Mouse (Mus musculus) urinary bladder, postnatal 4 days (tissue): Measurements from ENCODE around the gene Arhgap25.
"Not testable (repeated sequence)": the region's sequence is repeated elsewhere in the genome, so short reads cannot be mapped to it uniquely, and the experiment has no call there.

Experiments
- DNase-seq, 2 experiments: peaks; one replicate each; pipeline ENCODE4 v3.0.0; 2021 to 2022; ENCODE audit warnings: low spot score in 2 of 2

The Arhgap25 gene

DNA sequence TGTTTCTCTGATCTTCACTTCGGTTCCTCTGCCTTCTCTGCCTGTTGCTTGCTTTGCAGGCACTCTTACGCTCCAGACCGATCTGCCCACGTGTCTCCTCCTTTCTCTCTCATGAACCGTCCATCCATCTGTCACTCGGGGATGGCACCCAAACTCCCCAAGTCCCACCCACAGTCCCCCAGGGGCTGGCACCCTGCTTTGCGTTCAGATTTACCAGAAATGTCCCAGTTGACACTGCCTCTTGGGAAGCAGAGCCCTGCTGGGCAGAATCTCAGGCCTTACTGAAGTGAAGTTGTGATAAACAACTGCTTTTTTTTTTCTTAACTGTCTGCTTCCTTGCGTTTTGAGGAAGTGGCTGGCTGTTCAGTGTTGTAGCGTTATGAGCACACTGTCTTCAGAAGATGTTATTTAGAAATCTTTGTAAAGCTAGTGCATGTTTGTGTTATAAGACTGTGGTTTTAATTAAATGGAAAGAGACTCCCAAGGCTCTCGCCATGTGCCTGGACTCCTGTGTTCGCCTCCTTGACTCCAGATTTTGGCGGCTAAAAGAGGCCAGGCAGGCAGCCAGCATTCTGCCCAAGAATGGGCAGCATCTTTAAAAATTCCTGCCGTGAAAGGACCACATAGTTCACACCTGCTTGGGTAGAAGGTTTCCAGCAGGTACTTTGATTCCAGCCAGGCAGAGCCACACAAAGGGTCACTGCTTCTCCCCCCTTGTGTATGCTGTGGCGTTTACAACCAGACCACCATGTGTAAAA is at the start of gene Arhgap25:
Gene Arhgap25 (minus strand): TSS at position 307 of the 758 bp plus-strand sequence.
- DNase-seq: no peak

DNA sequence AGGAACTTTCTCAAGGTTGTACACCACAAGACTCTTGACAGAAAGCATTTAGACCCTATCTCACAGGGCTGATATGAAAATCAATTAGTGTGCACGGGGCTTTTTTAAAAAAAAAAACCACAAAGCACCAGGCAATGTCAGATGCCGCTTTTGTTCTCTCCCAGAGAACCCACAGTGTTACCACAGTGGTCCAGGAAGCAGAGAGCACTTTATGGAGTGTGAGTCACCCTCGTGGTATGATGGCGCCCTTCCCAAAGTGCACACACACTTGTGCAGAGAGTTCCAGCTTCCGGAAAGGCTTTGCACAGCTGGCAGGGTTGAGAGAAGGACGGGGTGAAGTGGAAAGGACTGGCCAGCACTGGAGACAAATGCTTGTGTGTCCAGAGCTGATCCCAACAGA is 49.4 kb upstream of the Arhgap25 start:
- peak in 1 of 2 experiments; percentile 71 for DNase-seq

GRCm38 (mm10) chr6:87581581-87581980 is 48.5 kb upstream of the Arhgap25 start:
- no peak for DNase-seq

DNA sequence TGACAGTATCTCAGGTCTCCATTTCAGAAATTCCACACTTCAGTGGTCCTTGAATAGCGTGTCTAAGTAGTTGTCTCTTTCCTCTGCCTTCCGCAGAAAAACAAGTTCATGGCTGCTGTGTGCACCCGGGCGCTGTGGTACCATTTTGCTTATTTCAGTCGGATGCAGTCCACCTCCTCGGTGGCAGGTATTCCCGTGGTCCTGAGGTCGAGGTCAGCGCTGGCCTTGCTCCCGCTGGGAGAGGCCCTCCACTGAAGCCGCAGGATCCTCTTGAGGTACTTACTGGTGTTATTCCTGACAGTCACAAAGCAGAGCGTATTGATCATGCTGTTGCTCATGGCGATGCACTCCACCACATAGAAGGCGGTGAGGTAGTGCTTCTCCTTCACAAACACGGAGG is 48.0 kb upstream of the Arhgap25 start:
- DNase-seq: no peak

- DNase-seq: peak in 1 of 2 experiments; percentile 56
Observed at GRCm38 (mm10) chr6:87578247-87578646, 45.2 kb upstream of the Arhgap25 start.

- DNase-seq: no peak
Observed at GRCm38 (mm10) chr6:87576648-87577330, 43.7 kb upstream of the Arhgap25 start.

GRCm38 (mm10) chr6:87571863-87572262 is 38.8 kb upstream of the Arhgap25 start:
- DNase-seq: not testable (repeated sequence)

DNA sequence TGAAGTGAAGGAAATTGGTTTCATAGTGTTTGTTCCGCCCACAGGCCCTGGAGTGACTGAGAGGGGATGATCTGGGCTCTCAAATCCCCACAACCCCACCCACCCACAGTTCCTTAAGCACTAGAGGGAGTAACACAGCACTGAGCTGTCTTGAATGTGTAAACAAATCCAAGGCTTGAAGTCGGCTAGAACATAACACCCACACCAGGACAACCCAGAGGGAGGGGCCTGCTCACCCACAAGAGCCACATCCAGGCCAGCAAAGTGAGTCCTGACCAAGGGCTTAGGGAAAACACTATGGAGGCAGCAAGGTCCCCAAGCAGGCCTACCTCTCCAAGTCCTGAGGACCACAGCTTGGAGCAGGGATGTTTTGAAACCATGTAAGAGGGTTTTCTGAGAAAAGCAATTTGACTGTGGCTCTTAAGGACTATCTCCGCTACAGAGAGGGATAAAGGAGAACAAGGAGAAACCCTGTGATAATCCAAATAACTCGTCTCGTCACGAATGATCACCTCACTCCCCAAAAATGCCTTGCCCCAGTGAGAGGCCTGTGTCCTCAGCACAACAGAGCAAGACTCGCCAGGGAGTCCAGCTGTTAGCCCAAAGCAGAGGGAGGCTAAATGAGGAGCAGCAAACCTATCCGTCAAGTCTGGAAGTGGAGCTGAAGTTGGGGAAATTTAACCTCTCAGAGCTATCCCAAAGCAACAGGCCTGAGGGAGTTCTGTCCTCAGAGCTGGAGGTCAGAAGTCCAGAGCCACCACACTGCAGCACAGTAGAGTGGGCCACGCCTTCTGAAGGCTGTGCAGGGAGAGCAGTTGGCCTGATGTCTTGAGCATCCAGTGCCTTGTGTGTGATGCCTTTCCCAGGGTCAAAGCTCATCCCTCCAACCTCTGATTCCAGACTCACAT is 34.9 kb upstream of the Arhgap25 start:
- no peak for DNase-seq

GRCm38 (mm10) chr6:87565166-87565565 is 32.1 kb upstream of the Arhgap25 start:
- no peak for DNase-seq

GRCm38 (mm10) chr6:87564356-87564755 is 31.3 kb upstream of the Arhgap25 start:
- no peak for DNase-seq

DNA sequence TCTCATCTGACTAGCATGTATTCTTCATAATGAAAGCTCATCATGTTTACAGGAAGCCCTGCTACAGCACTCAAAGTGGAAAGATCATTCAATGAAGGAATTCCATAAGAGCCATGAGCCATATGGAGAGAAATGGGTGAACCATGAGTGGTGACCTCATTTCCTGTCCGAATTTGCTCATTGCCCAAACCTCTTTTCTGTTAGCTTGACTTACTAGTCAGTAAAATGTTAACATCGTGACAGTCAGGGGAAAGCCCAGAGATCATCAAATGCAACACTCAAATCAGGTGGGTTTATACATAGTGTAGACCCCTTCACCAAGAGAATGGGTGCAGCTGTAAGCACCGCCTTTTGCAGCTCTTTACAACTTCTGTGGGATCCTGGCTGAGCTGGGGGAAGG is 20.7 kb upstream of the Arhgap25 start:
- peak in 1 of 2 experiments; percentile 7 for DNase-seq

DNA sequence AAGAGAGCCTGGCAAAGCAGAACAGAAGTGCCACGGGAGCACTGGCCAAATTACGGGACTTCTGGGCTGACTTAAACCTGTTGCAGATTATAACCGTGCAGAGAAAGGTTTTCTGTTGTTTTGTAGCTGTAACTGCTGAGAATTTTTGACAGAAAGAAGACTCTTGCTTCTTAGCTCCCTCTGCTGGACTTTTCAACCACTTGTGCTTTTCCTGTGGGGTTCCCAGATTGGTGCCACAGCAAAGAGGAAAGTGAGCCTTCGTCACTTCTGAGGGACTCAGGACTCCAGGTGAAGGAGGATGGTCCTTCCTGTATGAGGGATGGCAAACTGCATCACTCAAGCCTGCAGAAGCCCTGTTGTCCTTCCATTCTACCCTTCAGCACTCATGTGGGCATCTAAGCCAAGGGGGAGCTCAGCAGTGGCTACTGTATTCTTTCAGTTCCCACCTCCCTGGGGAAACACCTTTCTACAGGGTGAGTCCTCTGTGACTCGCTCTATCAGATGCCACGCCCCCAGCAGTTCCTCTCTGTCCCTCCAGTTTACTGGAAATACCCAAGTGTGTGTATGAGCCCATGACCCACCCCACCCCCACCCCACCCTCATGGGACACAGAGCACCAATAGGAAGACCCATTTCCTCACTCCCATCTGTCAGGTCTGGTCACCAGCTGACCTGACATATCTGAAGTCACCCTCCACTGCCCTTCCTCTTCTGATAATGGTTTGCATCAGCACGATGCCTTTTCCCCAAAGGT is 19.2 kb upstream of the Arhgap25 start:
- peak in 1 of 2 experiments; percentile 12 for DNase-seq

GRCm38 (mm10) chr6:87547836-87548235 is 14.8 kb upstream of the Arhgap25 start:
- DNase-seq: no peak

DNA sequence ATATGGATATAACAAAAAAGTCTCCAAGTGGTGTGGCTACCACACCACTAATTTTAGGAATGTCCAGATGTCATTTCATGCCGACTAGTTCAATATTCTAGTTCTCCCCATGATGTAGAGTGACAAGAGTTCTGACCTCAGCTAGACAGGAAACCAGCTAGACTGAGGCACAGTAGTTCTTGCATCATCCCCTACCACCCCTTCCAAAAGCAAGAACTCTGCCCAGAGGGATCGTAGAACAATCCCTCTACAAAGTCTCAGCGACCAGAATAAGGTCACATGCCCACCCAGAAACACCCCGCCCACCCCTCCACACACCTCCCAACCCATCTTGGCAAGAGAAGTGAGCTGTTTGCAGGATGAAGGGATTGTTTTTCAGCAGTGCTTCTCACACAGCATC is 14.4 kb upstream of the Arhgap25 start:
- peak in 1 of 2 experiments; percentile 11 for DNase-seq

GRCm38 (mm10) chr6:87545331-87546217 is 12.5 kb upstream of the Arhgap25 start:
- no peak for DNase-seq

GRCm38 (mm10) chr6:87542027-87542426 is 9.0 kb upstream of the Arhgap25 start:
- DNase-seq: no peak

- DNase-seq: no peak
Observed at GRCm38 (mm10) chr6:87541171-87541571, 8.1 kb upstream of the Arhgap25 start.

DNA sequence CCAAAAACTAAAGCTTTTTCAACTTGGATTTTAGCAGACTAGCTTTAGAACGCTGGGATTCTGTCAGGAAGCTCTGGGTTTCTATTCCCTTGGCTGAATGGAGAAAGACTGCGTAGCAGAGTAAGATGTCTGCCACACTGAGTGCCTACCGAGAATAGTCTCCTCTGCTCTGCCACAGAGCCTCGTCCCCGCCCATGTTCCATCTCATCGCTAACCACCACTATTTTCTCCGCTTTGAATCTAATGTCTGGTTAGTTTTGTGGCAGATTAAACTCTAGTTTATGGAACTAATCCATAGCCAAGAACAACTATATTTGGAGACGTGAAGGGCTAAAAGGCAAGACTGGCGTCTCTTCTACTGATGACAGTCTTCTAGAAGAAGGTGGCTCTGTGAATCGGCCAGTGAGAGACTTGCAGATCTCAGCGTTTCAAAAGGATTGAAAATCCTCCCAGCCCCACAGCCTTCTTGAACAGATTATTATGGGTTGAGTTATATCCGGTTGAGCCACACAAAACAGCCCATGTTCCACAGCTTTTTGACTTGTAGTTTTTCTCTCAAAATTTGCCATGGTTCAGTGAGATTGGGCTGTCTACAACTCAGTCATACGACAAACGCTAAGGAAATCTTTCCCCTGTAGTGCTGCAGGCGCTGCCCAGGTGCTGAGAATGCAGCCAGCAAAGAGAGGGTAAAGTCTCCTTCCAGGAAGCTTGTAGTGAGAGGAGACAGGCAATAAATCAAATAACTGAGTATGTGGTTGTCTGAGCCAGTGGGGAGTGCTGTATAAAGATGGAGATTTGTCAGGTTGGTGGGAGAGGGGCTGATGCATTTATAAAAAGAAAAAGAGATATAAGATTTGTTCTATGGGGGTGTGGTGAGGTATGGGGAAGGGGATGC is 5.6 kb upstream of the Arhgap25 start:
- DNase-seq: no peak

GRCm38 (mm10) chr6:87537678-87538077 is 4.6 kb upstream of the Arhgap25 start:
- no peak for DNase-seq
